Mouse (Mus musculus) brain, embryonic 14.5 days (tissue): ENCODE results near the gene Rtn3.
A peak's percentile ranks its signal among the peaks of the same experiment; 100 is the strongest.

Experiments used
- CTCF ChIP-seq: fragments of 200-500 bp; IDR thresholded peaks from 2 replicates; pipeline ENCODE4 v1.5.1; 2012; ENCODE audit warnings: inconsistent platforms, mild to moderate bottlenecking, moderate library complexity, borderline replicate concordance; ENCODE audit not compliant: insufficient read depth, insufficient read length; ENCODE audit errors: extremely low read depth
- POLR2A ChIP-seq: fragments of 200-500 bp; IDR thresholded peaks from 2 replicates; pipeline ENCODE4 v1.6.1; 2012; ENCODE audit warnings: mild to moderate bottlenecking, inconsistent platforms, borderline replicate concordance; ENCODE audit not compliant: poor library complexity, insufficient read depth, insufficient read length, severe bottlenecking; ENCODE audit errors: extremely low read depth

- TF ChIP-seq CTCF: no peak
- peak; percentile 65 for TF ChIP-seq POLR2A
Measured at GRCm38 (mm10) chr19:7416834-7417735, 66.0 kb downstream of the Rtn3 start, which contains the start of gene 2700081O15Rik.
